Mouse (Mus musculus) embryonic fibroblast, embryonic 13.5 days (primary cell): ENCODE results near the gene Olfr926. TPM values are rescaled to one million over a fixed set of nuclear protein-coding genes. Genes with fewer than 3 reads are reported as not detected.
"Not testable (repeated sequence)": the region's sequence is repeated elsewhere in the genome, so short reads cannot be mapped to it uniquely, and the experiment has no call there.

Experiments used
- H3K27ac ChIP-seq: 2 replicates; pipeline ENCODE4 v1.5.1; 2012; ENCODE audit warnings: low read length, control low read depth, inconsistent platforms; ENCODE audit not compliant: insufficient read depth
- H3K4me1 ChIP-seq: 2 replicates; pipeline ENCODE4 v1.6.1; 2011; ENCODE audit warnings: low read length; ENCODE audit not compliant: control insufficient read depth, insufficient read depth
- H3K4me3 ChIP-seq: 2 replicates; pipeline ENCODE4 v1.5.1; 2011; ENCODE audit warnings: mild to moderate bottlenecking, control low read depth, low read length; ENCODE audit not compliant: insufficient read depth
- CTCF ChIP-seq: IDR thresholded peaks from 2 replicates; pipeline ENCODE4 v1.5.1; 2011; ENCODE audit warnings: mild to moderate bottlenecking, control low read depth, low read length, moderate library complexity, borderline replicate concordance; ENCODE audit not compliant: insufficient read depth
- POLR2A ChIP-seq: IDR thresholded peaks from 2 replicates; pipeline ENCODE4 v1.6.1; 2011; ENCODE audit warnings: low read depth, mild to moderate bottlenecking, control low read depth, low read length, moderate library complexity
- polyA plus RNA-seq: library from polyadenylated mRNA; stranded (reverse); fragments of >200 nt; gene quantifications from 2 replicates; pipeline ENCODE4 v1.2.4, GENCODE M21; 2011; ENCODE audit warnings: low read depth; ENCODE audit not compliant: missing spikeins, insufficient read length

Gene Olfr926
- not detected in 2 replicates for polyA plus RNA-seq

DNA sequence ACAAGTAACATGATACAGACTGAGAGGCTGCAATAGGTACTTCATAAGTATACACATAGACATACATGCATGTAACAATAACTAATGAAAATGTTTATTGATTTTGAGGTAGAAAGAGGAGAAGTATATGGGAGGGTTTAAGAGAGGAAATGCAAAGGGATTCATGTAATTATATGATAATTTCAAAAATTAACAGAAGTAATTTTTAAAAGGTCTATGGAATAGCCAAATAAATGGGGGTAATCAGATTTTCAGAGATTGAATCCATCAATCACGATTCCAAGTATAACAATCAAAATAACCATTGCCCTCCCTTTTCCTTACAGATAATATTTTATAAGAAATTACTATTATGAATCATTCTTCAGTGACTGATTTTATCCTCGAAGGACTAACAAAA lies at the start of gene Olfr926:
Gene Olfr926, plus strand, starts transcription at position 301 of the 400 bp plus-strand sequence.
- H3K4me1 ChIP-seq: no peaks in the 10 kb centered on the region
- no peak within 1 kb of the TSS for H3K27ac ChIP-seq
- TF ChIP-seq CTCF: no peak
- TF ChIP-seq POLR2A: no peak
- H3K4me3 ChIP-seq: no peak within 1 kb of the TSS

DNA sequence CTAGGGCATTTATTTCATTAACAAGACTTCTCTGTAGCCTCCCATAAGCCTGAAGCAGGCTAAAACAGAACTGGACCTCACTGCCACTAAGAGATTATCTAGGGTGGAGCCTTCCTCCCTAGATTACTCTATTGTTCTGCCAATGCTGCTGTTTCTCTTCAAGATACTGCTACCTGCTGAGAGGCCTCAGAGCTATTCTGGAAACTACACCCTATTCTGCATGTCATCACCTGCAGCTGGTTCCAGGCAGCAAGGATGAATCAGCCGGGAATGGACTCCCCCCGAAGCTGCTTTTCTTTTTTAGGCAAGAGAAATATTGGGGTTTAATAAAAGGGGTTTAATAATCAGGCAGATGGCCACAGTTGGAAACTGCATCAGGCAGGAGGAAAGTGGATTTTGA lies 43.9 kb upstream of the Olfr926 start:
- TF ChIP-seq CTCF (no peak), POLR2A (no peak)
- Histone ChIP-seq H3K4me1 (no peaks in the 10 kb centered on the region), H3K27ac (no peak overlapping the region), H3K4me3 (no peak overlapping the region)

GRCm38 (mm10) chr9:38844149-38844548 lies 32.8 kb upstream of the Olfr926 start, which contains the start of gene Olfr924:
TSS of gene Olfr924 (plus strand) at chr9:38844449.
- H3K27ac ChIP-seq: no peak within 1 kb of the TSS
- H3K4me1 ChIP-seq: no peaks in the 10 kb centered on the region
- H3K4me3 ChIP-seq: no peak within 1 kb of the TSS
- no peak for TF ChIP-seq CTCF
- no peak for TF ChIP-seq POLR2A

GRCm38 (mm10) chr9:38854760-38855159 lies 22.2 kb upstream of the Olfr926 start, which contains the start of gene Olfr26:
TSS of gene Olfr26 (plus strand) at chr9:38855060.
- TF ChIP-seq POLR2A (no peak), CTCF (no peak)

GRCm38 (mm10) chr9:38874880-38875279 lies 2.0 kb upstream of the Olfr926 start:
- H3K27ac ChIP-seq, H3K4me1 ChIP-seq, H3K4me3 ChIP-seq: not testable (repeated sequence)

More at GRCm38 (mm10) chr9:38854760-38855159, 22.2 kb upstream of the Olfr926 start, which contains the start of gene Olfr26:
- no peak within 1 kb of the TSS for H3K4me3 ChIP-seq
- no peaks in the 10 kb centered on the region for H3K4me1 ChIP-seq
- no peak within 1 kb of the TSS for H3K27ac ChIP-seq

Other genes starting within 250 kb of the Olfr926 start
- gene Olfr916, start 217.3 kb upstream of the Olfr926 start, polyA plus RNA-seq: not detected in 2 replicates
- gene Olfr917, start 211.3 kb upstream of the Olfr926 start, polyA plus RNA-seq: not detected in 2 replicates
- gene Olfr918, start 202.5 kb upstream of the Olfr926 start, polyA plus RNA-seq: not detected in 2 replicates
- not detected in 2 replicates for gene Olfr919, start 173.5 kb upstream of the Olfr926 start, polyA plus RNA-seq
- gene Vwa5a, start 158.9 kb upstream of the Olfr926 start, polyA plus RNA-seq: 92.0 and 92.3 TPM in 2 replicates
- 0.13 and 0.14 TPM in 2 replicates for gene Olfr920, start 124.8 kb upstream of the Olfr926 start, polyA plus RNA-seq
- not detected in 2 replicates for gene Olfr921, start 104.1 kb upstream of the Olfr926 start, polyA plus RNA-seq
- gene Olfr922, start 62.5 kb upstream of the Olfr926 start, polyA plus RNA-seq: not detected in 2 replicates
- gene Olfr923, start 50.6 kb upstream of the Olfr926 start, polyA plus RNA-seq: not detected in 2 replicates
- gene Olfr924, start 32.7 kb upstream of the Olfr926 start, polyA plus RNA-seq: not detected in 2 replicates
- not detected in 2 replicates for gene Olfr26, start 22.1 kb upstream of the Olfr926 start, polyA plus RNA-seq
- not detected in 2 replicates for gene Olfr930, start 52.7 kb downstream of the Olfr926 start, polyA plus RNA-seq
- not detected in 2 replicates for gene Olfr933, start 95.2 kb downstream of the Olfr926 start, polyA plus RNA-seq
- gene Olfr934, start 111.2 kb downstream of the Olfr926 start, polyA plus RNA-seq: not detected in 2 replicates
- not detected in 2 replicates for gene Olfr935, start 122.6 kb downstream of the Olfr926 start, polyA plus RNA-seq
- gene Olfr146, start 146.3 kb downstream of the Olfr926 start, polyA plus RNA-seq: not detected in 2 replicates
- gene Olfr937, start 187.8 kb downstream of the Olfr926 start, polyA plus RNA-seq: not detected in 2 replicates
- not detected in 2 replicates for gene Olfr938, start 201.8 kb downstream of the Olfr926 start, polyA plus RNA-seq